Comparison of ENCODE assay signal across 13 mouse cellular contexts in the genomic region with DNA sequence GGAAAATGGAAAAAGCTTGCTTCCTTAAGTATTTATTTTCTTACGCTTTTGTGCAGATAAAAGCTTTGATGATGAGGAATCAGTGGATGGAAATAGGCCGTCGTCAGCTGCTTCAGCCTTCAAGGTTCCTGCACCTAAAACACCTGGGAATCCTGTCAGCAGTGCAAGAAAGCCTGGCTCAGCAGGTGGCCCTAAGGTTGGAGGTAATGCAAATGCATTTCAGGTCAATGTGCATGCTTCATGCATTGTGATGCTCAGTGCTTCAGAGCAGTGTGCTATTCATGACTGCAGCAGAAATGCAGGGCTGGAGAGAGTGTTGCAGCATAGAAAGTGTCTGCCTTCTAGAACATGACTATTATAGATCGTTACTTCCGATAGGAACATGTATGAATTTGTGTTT.
DNase-seq lines count a peak whose midpoint lies in the region; ATAC-seq lines count a peak whose summit lies in the region.
"Had no signal": no experiment of that assay in that cellular context is flagged by ENCODE, and none has a peak within 500 bp of the region (broad histone marks: within the 10 kb centered on the region; RNA-seq: fewer than 3 reads in every experiment).

No protein-coding gene starts in this region.

- H3K4me3 ChIP-seq in midbrain, embryonic 14.5 days (replicated peaks; ENCODE audit: low read depth, low read length): peak overlapping the region; percentile 49
- H3K4me3 ChIP-seq in liver, embryonic 12.5 days: no peak overlapping the region

- ATAC-seq in midbrain, embryonic 14.5 days (ENCODE audit: low FRiP score, low TSS enrichment): no peak
- ATAC-seq in inflammation-experienced regulatory T-cells, adult 6 months: no peak
- ATAC-seq in liver, embryonic 12.5 days: no peak
- ATAC-seq: lung, postnatal 0 days had no signal

- H3K4me2 ChIP-seq in midbrain, embryonic 14.5 days (ENCODE audit: low read length): peak overlapping the region; percentile 63
- no peak overlapping the region for H3K4me2 ChIP-seq in liver, embryonic 12.5 days

- peak overlapping the region; percentile 49; the same call in 1 of the 2 replicates for H3K27ac ChIP-seq in midbrain, embryonic 14.5 days (replicated peaks; ENCODE audit: low read depth, low read length)
- no peak overlapping the region for H3K27ac ChIP-seq in liver, embryonic 12.5 days
- H3K27ac ChIP-seq: embryonic facial prominence, embryonic 13.5 days had no signal

- WGBS in midbrain, embryonic 14.5 days: 67% methylated on average over 5 of the region's 5 CpGs
- 92% methylated on average over 5 of the region's 5 CpGs for WGBS in liver, embryonic 12.5 days (ENCODE audit: insufficient replicate concordance)

- intact Hi-C loops in heart, postnatal 14 days (cut with DNase I): no loop called here

- H3K36me3 ChIP-seq in midbrain, embryonic 14.5 days (ENCODE audit: control insufficient read depth, insufficient read depth, low read length): peaks cover 6% of the 10 kb centered on the region; the same call in 1 of the 2 replicates
- H3K36me3 ChIP-seq in liver, embryonic 12.5 days: peaks cover 11% of the 10 kb centered on the region; the same call in 1 of the 2 replicates
- H3K36me3 ChIP-seq: embryonic facial prominence, embryonic 13.5 days had no signal

- peak overlapping the region; percentile 57 for H3K9ac ChIP-seq in midbrain, embryonic 14.5 days (replicated peaks; ENCODE audit: low read length)
- H3K9ac ChIP-seq in liver, embryonic 12.5 days: no peak overlapping the region
- H3K9ac ChIP-seq: embryonic facial prominence, embryonic 13.5 days had no signal

- H3K27me3 ChIP-seq in midbrain, embryonic 14.5 days (ENCODE audit: control insufficient read depth, insufficient read depth, low read length): no peaks in the 10 kb centered on the region
- H3K27me3 ChIP-seq in liver, embryonic 12.5 days (replicated peaks): no peaks in the 10 kb centered on the region
- H3K27me3 ChIP-seq: embryonic facial prominence, embryonic 13.5 days had no signal

- H3K9me3 ChIP-seq in midbrain, embryonic 14.5 days (ENCODE audit: control insufficient read depth, low read length): no peaks in the 10 kb centered on the region
- no peaks in the 10 kb centered on the region for H3K9me3 ChIP-seq in liver, embryonic 12.5 days (replicated peaks)
- H3K9me3 ChIP-seq: embryonic facial prominence, embryonic 13.5 days had no signal

- peak; percentile 27 for DNase-seq in heart, adult 11 months
- DNase-seq in heart, postnatal 14 days: no peak
- peak; percentile 15 for DNase-seq in right cerebral cortex, postnatal 25 days
- DNase-seq in right cerebral cortex, postnatal 36 days (ENCODE audit: low spot score in 2 of 2): no peak
- peak; percentile 63 for DNase-seq in midbrain, embryonic 14.5 days
- DNase-seq: gastrocnemius, postnatal 14 days; heart, postnatal 4 days; kidney, adult 8-10 months; thymus, adult 18-20 months had no signal

- H3K4me1 ChIP-seq in midbrain, embryonic 14.5 days (ENCODE audit: control insufficient read depth, insufficient read depth, low read length): peaks cover 18% of the 10 kb centered on the region
- H3K4me1 ChIP-seq in liver, embryonic 12.5 days: peaks cover 18% of the 10 kb centered on the region

Comparison
In these comparisons a context has a peak if more than half of its experiments do, and no peak if none do; other contexts are left out.
1. DNase-seq: peak in heart, adult 11 months (single experiment), right cerebral cortex, postnatal 25 days (single experiment) and midbrain, embryonic 14.5 days (single experiment); none in heart, postnatal 14 days (0 of 2) and right cerebral cortex, postnatal 36 days (0 of 2).